Mouse (Mus musculus) midbrain, embryonic 11.5 days (tissue): Measurements from ENCODE around the gene Dlst. TPM values are rescaled to one million over a fixed set of nuclear protein-coding genes. Genes with fewer than 3 reads are reported as not detected.

Source experiments
- ATAC-seq: fragments of 200-750 bp; cut with Nextera tagmentation; 2 replicates; pipeline ENCODE4 v1.8.0; 2017; ENCODE audit warnings: moderate TSS enrichment, moderate library complexity; ENCODE audit not compliant: low FRiP score
- DNase-seq: peaks from one replicate; pipeline ENCODE4 v3.0.0; 2015; ENCODE audit warnings: low spot score; ENCODE audit errors: missing footprints
- H3K27ac ChIP-seq: fragments of 300-500 bp; sonication (generic); 2 replicates; pipeline ENCODE4 v1.5.1; 2014; ENCODE audit warnings: low read depth, low read length
- H3K27me3 ChIP-seq: fragments of 300-500 bp; sonication (generic); 2 replicates; pipeline ENCODE4 v1.6.1; 2014; ENCODE audit warnings: mild to moderate bottlenecking, low read length, moderate library complexity, mixed read lengths; ENCODE audit not compliant: control insufficient read depth, insufficient read depth
- H3K36me3 ChIP-seq: fragments of 300-500 bp; sonication (generic); 2 replicates; pipeline ENCODE4 v1.6.1; 2014; ENCODE audit warnings: mild to moderate bottlenecking, low read length, moderate library complexity, mixed read lengths; ENCODE audit not compliant: control insufficient read depth, insufficient read depth
- H3K4me1 ChIP-seq: fragments of 300-500 bp; sonication (generic); 2 replicates; pipeline ENCODE4 v1.6.1; 2014; ENCODE audit warnings: low read length; ENCODE audit not compliant: control insufficient read depth, insufficient read depth
- H3K4me2 ChIP-seq: fragments of 300-500 bp; sonication (generic); 2 replicates; pipeline ENCODE4 v1.6.1; 2014; ENCODE audit warnings: mild to moderate bottlenecking, moderate library complexity
- H3K4me3 ChIP-seq: fragments of 300-500 bp; sonication (generic); 2 replicates; pipeline ENCODE4 v1.5.1; 2014; ENCODE audit warnings: low read depth, low read length
- H3K9ac ChIP-seq: fragments of 300-500 bp; sonication (generic); 2 replicates; pipeline ENCODE4 v1.6.1; 2014; ENCODE audit warnings: low read length
- H3K9me3 ChIP-seq: fragments of 300-500 bp; sonication (generic); 2 replicates; pipeline ENCODE4 v1.6.1; 2016; ENCODE audit warnings: low read length; ENCODE audit not compliant: control insufficient read depth
- WGBS: fragments of 180-500 bp; shearing (Covaris S2); extraction: QIAGEN DNeasy Blood & Tissue Kit; methylation state at CpG from one replicate; pipeline ENCODE4 v1.1.7; 2014; 5-methylcytosine and 5-hydroxymethylcytosine counted together
- polyA plus RNA-seq: library from polyadenylated mRNA; unstranded; fragments of >200 nt; fragmentation: Nextera tagmentation; extraction: Ambion mirVana; gene quantifications from 2 replicates; pipeline ENCODE4 v1.2.1, GENCODE M21; 2014

Gene Dlst
- polyA plus RNA-seq, result 93.9 and 97.0 TPM in 2 replicates

GRCm38 (mm10) chr12:85110698-85111592, at the start of gene Dlst, which contains the start of gene Prox2:
Gene Dlst (plus strand): TSS chr12:85110833.
Gene Prox2 (minus strand): TSS chr12:85110759.
- Histone ChIP-seq H3K27me3 (no peaks in the 10 kb centered on the region), H3K4me2 (peak within 1 kb of the TSS; percentile 86), H3K4me1 (peaks cover 21% of the 10 kb centered on the region), H3K27ac (peak within 1 kb of the TSS; percentile 56; the same call in 1 of the 2 replicates), H3K4me3 (peak within 1 kb of the TSS; percentile 97), H3K36me3 (no peaks in the 10 kb centered on the region), H3K9me3 (no peaks in the 10 kb centered on the region), H3K9ac (peak within 1 kb of the TSS; percentile 95)
- peak; percentile 94 for ATAC-seq
- peak; percentile 99 for DNase-seq
- WGBS, result under 1% methylated on average over 83 of the region's 83 CpGs

GRCm38 (mm10) chr12:85071043-85071442, 39.6 kb upstream of the Dlst start:
- Histone ChIP-seq H3K36me3 (peaks cover 8% of the 10 kb centered on the region), H3K27ac (no peak overlapping the region), H3K9me3 (no peaks in the 10 kb centered on the region), H3K9ac (no peak overlapping the region), H3K4me1 (no peaks in the 10 kb centered on the region), H3K4me3 (no peak overlapping the region), H3K27me3 (no peaks in the 10 kb centered on the region), H3K4me2 (no peak overlapping the region)
- DNase-seq (peak; percentile 65), ATAC-seq (no peak)

DNA sequence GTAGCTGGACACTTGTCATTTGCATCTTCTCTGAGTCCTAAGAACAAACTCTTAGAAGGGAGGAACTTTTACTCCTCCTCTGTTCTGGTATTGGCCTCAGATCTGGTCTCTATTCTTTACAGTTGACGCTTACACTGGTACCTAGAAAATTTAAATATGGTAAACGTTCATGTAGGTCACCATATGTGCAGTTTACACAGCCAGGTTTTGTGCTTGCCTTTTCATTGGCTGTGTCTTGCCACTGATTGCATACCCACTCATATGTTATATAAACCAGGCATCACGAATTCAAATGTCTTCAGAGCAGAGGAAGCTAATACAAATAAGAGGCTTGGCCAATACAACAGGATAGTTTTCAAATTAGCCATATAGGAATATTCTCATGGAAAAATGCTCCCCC, 33.5 kb upstream of the Dlst start:
- peaks cover 6% of the 10 kb centered on the region; the same call in 1 of the 2 replicates for H3K36me3 ChIP-seq

DNA sequence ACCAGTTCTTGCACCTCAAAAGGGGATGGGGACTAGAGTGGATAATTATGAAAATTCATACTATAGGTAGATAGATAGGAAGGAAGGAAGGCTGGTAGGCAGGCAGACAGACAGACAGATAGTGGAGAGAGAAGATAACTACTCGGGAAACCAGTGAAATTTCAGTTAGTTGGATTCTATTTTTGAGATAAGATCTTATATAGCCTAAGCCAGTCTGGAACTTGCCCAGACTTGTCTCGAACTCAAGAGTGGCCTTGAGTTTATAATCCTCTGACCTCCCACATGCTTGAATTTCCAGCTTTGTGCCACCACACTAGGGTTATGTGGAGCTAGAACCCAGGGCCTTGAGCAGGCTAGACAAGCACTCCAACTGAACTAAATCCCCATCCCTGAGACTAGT, 26.4 kb upstream of the Dlst start:
- Histone ChIP-seq H3K27me3 (no peaks in the 10 kb centered on the region), H3K4me1 (no peaks in the 10 kb centered on the region), H3K36me3 (peaks cover 14% of the 10 kb centered on the region; the same call in 1 of the 2 replicates), H3K9ac (no peak overlapping the region), H3K4me3 (no peak overlapping the region), H3K27ac (no peak overlapping the region), H3K9me3 (no peaks in the 10 kb centered on the region), H3K4me2 (no peak overlapping the region)
- no peak for ATAC-seq
- WGBS, result 88% methylated on average over 2 of the region's 2 CpGs
- DNase-seq, result no peak

More for the DNA sequence above, 33.5 kb upstream of the Dlst start:
- H3K9me3 ChIP-seq, result no peaks in the 10 kb centered on the region
- H3K4me2 ChIP-seq, result no peak overlapping the region
- H3K27me3 ChIP-seq, result no peaks in the 10 kb centered on the region
- H3K4me1 ChIP-seq, result no peaks in the 10 kb centered on the region
- WGBS, result 95% methylated on average over 3 of the region's 3 CpGs
- no peak overlapping the region for H3K27ac ChIP-seq
- ATAC-seq (no peak), DNase-seq (no peak)
- no peak overlapping the region for H3K4me3 ChIP-seq
- H3K9ac ChIP-seq, result no peak overlapping the region

DNA sequence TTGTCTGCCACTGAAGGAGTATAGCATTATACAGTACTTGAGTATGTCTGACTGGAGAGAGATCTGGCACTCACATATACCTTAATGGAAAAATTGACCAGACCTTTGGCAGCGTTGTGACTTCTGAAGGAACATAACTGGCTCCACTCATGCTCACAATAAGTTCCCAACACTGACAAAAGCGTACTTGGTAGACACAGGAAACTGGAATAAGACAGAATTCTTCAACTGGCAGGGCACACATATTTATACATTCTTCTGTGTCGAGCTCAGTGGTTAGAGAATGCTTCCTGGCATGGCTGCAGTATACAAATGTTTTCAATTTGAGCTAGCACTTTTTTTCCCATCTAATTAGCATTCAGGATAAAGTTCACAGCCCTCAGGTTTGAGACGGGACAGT, 25.7 kb upstream of the Dlst start:
- peaks cover 14% of the 10 kb centered on the region; the same call in 1 of the 2 replicates for H3K36me3 ChIP-seq
- no peak for DNase-seq
- no peaks in the 10 kb centered on the region for H3K27me3 ChIP-seq
- H3K9me3 ChIP-seq, result no peaks in the 10 kb centered on the region
- ATAC-seq, result no peak
- no peak overlapping the region for H3K4me3 ChIP-seq
- no peaks in the 10 kb centered on the region for H3K4me1 ChIP-seq
- H3K9ac ChIP-seq, result no peak overlapping the region
- no peak overlapping the region for H3K4me2 ChIP-seq
- 89% methylated on average over 4 of the region's 4 CpGs for WGBS
- H3K27ac ChIP-seq, result no peak overlapping the region

GRCm38 (mm10) chr12:85087845-85088244, 22.8 kb upstream of the Dlst start:
- DNase-seq (no peak), ATAC-seq (no peak)
- H3K27ac ChIP-seq, result no peak overlapping the region
- H3K4me1 ChIP-seq, result no peaks in the 10 kb centered on the region
- no peak overlapping the region for H3K4me2 ChIP-seq
- WGBS, result 95% methylated on average over 12 of the region's 12 CpGs
- H3K27me3 ChIP-seq, result no peaks in the 10 kb centered on the region
- no peak overlapping the region for H3K4me3 ChIP-seq
- H3K36me3 ChIP-seq, result peaks cover 14% of the 10 kb centered on the region; the same call in 1 of the 2 replicates
- no peaks in the 10 kb centered on the region for H3K9me3 ChIP-seq
- H3K9ac ChIP-seq, result no peak overlapping the region

GRCm38 (mm10) chr12:85091190-85091589, 19.4 kb upstream of the Dlst start:
- WGBS, result 82% methylated on average over 3 of the region's 3 CpGs
- ATAC-seq (no peak), DNase-seq (no peak)
- Histone ChIP-seq H3K36me3 (peaks cover 14% of the 10 kb centered on the region; the same call in 1 of the 2 replicates), H3K4me2 (no peak overlapping the region), H3K4me1 (no peaks in the 10 kb centered on the region), H3K9me3 (no peaks in the 10 kb centered on the region), H3K9ac (no peak overlapping the region), H3K4me3 (no peak overlapping the region), H3K27me3 (no peaks in the 10 kb centered on the region), H3K27ac (no peak overlapping the region)

DNA sequence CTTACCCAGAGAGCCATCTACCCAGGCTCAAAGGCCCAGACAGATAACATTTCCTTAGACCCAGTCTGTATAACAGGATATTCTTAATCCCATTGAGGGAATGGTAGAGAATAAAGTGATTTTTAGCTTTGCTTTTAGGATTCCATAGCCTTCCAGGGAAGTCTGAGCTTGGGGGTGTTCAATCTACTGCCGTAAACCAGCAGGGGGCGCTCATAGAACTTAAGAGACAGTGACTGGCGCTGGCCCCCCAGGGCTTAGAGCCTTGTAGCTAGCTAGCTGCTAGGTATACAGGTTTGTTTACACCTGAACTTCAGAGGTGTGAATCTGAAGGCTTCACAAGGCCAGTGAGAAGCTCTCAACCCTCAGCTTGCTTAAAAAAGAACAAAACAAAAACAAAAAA, 18.4 kb upstream of the Dlst start:
- DNase-seq, result no peak
- Histone ChIP-seq H3K9me3 (no peaks in the 10 kb centered on the region), H3K27me3 (no peaks in the 10 kb centered on the region), H3K27ac (no peak overlapping the region), H3K9ac (no peak overlapping the region), H3K4me1 (no peaks in the 10 kb centered on the region), H3K4me3 (no peak overlapping the region), H3K4me2 (no peak overlapping the region), H3K36me3 (peaks cover 12% of the 10 kb centered on the region; the same call in 1 of the 2 replicates)
- 14% methylated on average over 3 of the region's 3 CpGs for WGBS
- no peak for ATAC-seq

DNA sequence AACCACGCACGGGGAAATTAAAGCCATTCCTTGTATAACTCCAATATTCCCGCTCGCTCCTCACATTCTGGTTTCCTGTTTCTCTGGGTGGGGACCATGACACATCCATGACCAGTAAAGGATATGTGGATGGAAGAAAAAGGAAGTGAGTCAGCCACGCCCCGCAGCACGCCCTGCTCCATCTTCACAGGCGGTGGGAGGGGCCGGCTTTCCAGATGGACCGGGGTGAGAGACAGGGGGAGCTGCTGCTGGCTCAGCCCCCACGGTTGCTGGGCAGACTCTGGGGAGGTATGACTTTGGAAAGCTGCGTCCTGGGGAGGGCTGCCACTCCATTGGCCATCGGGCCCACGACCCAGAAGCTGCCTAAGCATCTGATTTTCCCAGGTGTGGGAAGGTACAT, 16.6 kb upstream of the Dlst start:
- Histone ChIP-seq H3K9ac (no peak overlapping the region), H3K27me3 (no peaks in the 10 kb centered on the region), H3K36me3 (peaks cover 2% of the 10 kb centered on the region; the same call in 1 of the 2 replicates), H3K4me1 (no peaks in the 10 kb centered on the region), H3K4me2 (no peak overlapping the region), H3K9me3 (no peaks in the 10 kb centered on the region), H3K27ac (no peak overlapping the region), H3K4me3 (no peak overlapping the region)
- DNase-seq (peak; percentile 76), ATAC-seq (no peak)
- WGBS, result 42% methylated on average over 14 of the region's 14 CpGs
